Mouse (Mus musculus) liver, embryonic 14.5 days (tissue): Measurements from ENCODE around the gene Mgea5. TPM values are rescaled to one million over a fixed set of nuclear protein-coding genes. Genes with fewer than 3 reads are reported as not detected.

Experiments
- ATAC-seq: fragments of 200-750 bp; cut with Nextera tagmentation; 2 replicates; pipeline ENCODE4 v1.8.0; 2017; ENCODE audit warnings: moderate number of reproducible peaks, mild to moderate bottlenecking, moderate library complexity; ENCODE audit not compliant: insufficient read depth
- DNase-seq, 3 experiments: peaks; one replicate each; pipeline ENCODE4 v3.0.0-alpha.2; 2012 to 2013; ENCODE audit warnings: low read depth in 3 of 3, low spot score in 3 of 3
- H3K27ac ChIP-seq: fragments of 300-500 bp; sonication (generic); 2 replicates; pipeline ENCODE4 v1.5.1; 2014; ENCODE audit warnings: moderate library complexity, mild to moderate bottlenecking, control low read depth, inconsistent platforms
- H3K27me3 ChIP-seq: fragments of 300-500 bp; sonication (generic); 2 replicates; pipeline ENCODE4 v1.6.1; 2014; ENCODE audit warnings: mild to moderate bottlenecking, low read length, moderate library complexity; ENCODE audit not compliant: control insufficient read depth, insufficient read depth
- H3K36me3 ChIP-seq: fragments of 300-500 bp; sonication (generic); replicated peaks from 2 replicates; pipeline ENCODE4 v1.6.1; 2014; ENCODE audit warnings: low read depth; ENCODE audit not compliant: control insufficient read depth, insufficient read depth
- H3K4me1 ChIP-seq, 2 experiments: fragments of 200-500 bp in 1 of 2; fragments of 300-500 bp in 1 of 2; sonication (generic) in 1 of 2; replicated peaks; 2 replicates each; pipeline ENCODE4 v1.6.1; 2012 to 2014; ENCODE audit warnings: antibody characterized with exemption in 1 of 2, inconsistent platforms in 1 of 2, low read length in 1 of 2; ENCODE audit not compliant: control insufficient read depth in 2 of 2, insufficient read depth in 2 of 2
- H3K4me2 ChIP-seq: fragments of 300-500 bp; sonication (generic); 2 replicates; pipeline ENCODE4 v1.6.1; 2014; ENCODE audit warnings: low read depth, mild to moderate bottlenecking, control low read depth, moderate library complexity
- H3K4me3 ChIP-seq, 2 experiments: fragments of 200-500 bp in 1 of 2; fragments of 300-500 bp in 1 of 2; sonication (generic) in 1 of 2; 2 replicates each; pipeline ENCODE4 v1.5.1; 2012 to 2014; ENCODE audit warnings: low read depth in 2 of 2, low read length in 2 of 2, mild to moderate bottlenecking in 2 of 2, control low read depth in 1 of 2, inconsistent platforms in 1 of 2, moderate library complexity in 1 of 2; ENCODE audit not compliant: insufficient read depth in 1 of 2
- H3K9ac ChIP-seq: fragments of 300-500 bp; sonication (generic); replicated peaks from 2 replicates; pipeline ENCODE4 v1.6.1; 2014; ENCODE audit warnings: mild to moderate bottlenecking, control low read depth, moderate library complexity
- H3K9me3 ChIP-seq: fragments of 300-500 bp; sonication (generic); 2 replicates; pipeline ENCODE4 v1.6.1; 2016; ENCODE audit warnings: low read length, mixed read lengths; ENCODE audit not compliant: control insufficient read depth
- CTCF ChIP-seq: IDR thresholded peaks from 2 replicates; pipeline ENCODE4 v1.5.1; 2016; ENCODE audit warnings: antibody characterized with exemption, low read depth, control low read depth
- EP300 ChIP-seq: IDR thresholded peaks from 2 replicates; pipeline ENCODE4 v1.6.1; 2016; ENCODE audit warnings: antibody characterized with exemption, low read depth
- WGBS: fragments of 180-500 bp; shearing (Covaris S2); extraction: QIAGEN DNeasy Blood & Tissue Kit; methylation state at CpG from one replicate; pipeline ENCODE4 v1.1.7; 2014; ENCODE audit not compliant: insufficient replicate concordance; 5-methylcytosine and 5-hydroxymethylcytosine counted together
- polyA plus RNA-seq, 2 experiments: library from polyadenylated mRNA; depleted of rRNA in 1 of 2; stranded (reverse) in 1 of 2; unstranded in 1 of 2; fragments of >200 nt; fragmentation: Nextera tagmentation in 1 of 2; extraction: Ambion mirVana in 1 of 2; gene quantifications; 2 replicates each; pipeline versions ENCODE4 v1.2.1 to v1.2.3; 2012 to 2014

Mgea5 gene
- polyA plus RNA-seq, 2 experiments = 15.0 to 25.2 TPM

DNA sequence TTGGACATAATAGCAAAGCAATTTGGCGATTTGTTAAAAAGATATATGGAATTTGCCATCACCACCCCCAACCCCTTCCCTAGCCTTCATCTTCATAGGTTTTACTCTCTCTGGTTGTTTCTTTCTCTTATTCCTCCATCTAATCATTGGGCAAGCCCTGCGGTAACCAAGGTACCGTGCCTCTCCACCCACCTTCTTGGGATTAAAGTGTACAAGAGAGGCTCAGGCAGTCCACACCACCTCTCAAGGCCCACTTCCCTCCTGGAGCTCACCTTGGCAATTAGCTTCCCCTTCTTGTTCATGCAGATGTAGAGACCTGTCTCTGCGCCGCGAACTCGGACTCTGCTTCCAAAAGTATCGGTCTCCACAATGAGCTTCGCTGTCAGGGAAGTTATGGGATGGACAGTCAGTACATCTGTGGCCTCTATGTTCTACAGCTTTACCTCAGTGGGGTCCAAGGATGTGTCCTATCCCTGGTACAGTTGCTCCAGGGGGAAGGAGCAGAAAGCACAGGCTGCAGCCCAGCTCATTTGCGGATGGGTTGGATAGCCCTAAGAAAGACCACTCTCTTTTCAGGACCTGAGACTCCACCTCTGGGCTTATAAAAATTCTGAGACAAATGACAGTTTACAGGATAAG lies 45.7 kb downstream of the Mgea5 start:
- DNase-seq (no peak), ATAC-seq (no peak)
- Histone ChIP-seq H3K4me2 (no peak overlapping the region), H3K27ac (no peak overlapping the region), H3K36me3 (no peaks in the 10 kb centered on the region), H3K27me3 (peaks cover 84% of the 10 kb centered on the region), H3K9ac (no peak overlapping the region), H3K4me3 (no peak overlapping the region), H3K9me3 (no peaks in the 10 kb centered on the region), H3K4me1 (peaks cover 0 to 2% of the 10 kb centered on the region in 2 experiments; a peak in 1 of 4 replicates)
- 75% methylated on average over 10 of the region's 10 CpGs for WGBS
- TF ChIP-seq CTCF (no peak), EP300 (no peak)

DNA sequence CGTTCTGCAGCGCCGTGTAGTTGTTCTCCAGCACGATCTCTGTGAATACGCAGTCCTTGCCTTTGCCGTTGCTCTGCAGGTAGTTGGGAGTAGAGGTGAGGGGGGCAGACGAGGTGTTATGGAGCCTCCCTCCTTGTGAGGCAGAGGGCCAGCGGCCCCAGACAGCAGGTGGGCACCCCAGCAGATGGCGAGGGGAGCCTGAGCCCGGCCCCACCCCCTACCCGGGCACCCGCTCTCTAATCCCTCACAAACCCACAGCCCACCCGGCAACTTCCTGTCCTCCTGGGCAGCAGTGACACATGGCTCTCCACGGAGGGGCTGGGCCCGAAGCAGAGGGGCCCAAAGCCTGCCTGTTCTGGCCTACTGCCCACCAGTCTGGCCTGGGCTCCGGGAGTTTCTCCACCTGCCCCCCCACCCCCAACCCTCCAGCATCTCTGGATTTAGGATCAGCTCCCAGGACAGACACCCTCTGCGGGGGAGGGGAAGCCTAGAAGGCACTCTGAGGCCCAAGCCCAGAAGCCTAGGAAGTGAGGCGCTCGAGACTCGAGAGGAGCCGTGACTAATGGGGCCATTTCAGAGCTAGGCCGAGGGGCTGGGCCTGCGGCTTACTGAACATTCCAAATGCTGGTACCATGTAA lies 46.3 kb downstream of the Mgea5 start:
- peaks cover 80% of the 10 kb centered on the region for H3K27me3 ChIP-seq
- no peak overlapping the region for H3K4me3 ChIP-seq

DNA sequence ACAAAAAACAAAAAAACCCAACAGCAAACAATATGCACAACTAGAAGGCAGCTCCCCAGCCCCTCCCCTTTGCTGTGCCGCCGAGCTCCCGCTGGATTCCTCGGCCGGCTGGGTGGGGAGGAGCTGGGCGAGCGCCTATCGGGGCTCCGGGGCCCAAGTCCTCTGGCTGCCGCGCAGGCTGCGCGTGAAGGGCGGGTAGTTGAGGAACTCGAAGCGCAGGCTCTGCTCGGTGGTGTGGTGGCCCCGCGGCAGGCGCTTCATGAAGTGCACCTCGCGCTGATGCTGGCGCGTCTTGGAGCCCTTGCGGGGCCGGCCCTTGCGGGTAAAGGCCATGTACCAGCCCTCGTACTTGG lies 46.8 kb downstream of the Mgea5 start:
- Histone ChIP-seq H3K4me1 (peaks cover 0 to 2% of the 10 kb centered on the region in 2 experiments; a peak in 1 of 4 replicates), H3K9me3 (no peaks in the 10 kb centered on the region), H3K27me3 (peaks cover 75% of the 10 kb centered on the region), H3K9ac (no peak overlapping the region), H3K4me3 (no peak overlapping the region), H3K36me3 (no peaks in the 10 kb centered on the region), H3K4me2 (no peak overlapping the region; the same call in 1 of the 2 replicates), H3K27ac (no peak overlapping the region)
- WGBS = under 1% methylated on average over 28 of the region's 28 CpGs
- DNase-seq (peak in 1 of 3 experiments; percentile 24), ATAC-seq (peak; percentile 39; the same call in 1 of the 2 replicates)
- TF ChIP-seq EP300 = no peak
- TF ChIP-seq CTCF = no peak

More for the DNA sequence above, 46.3 kb downstream of the Mgea5 start:
- Histone ChIP-seq H3K36me3 (no peaks in the 10 kb centered on the region), H3K9ac (no peak overlapping the region), H3K4me1 (peaks cover 0 to 2% of the 10 kb centered on the region in 2 experiments; a peak in 1 of 4 replicates), H3K4me2 (no peak overlapping the region; the same call in 1 of the 2 replicates), H3K9me3 (no peaks in the 10 kb centered on the region), H3K27ac (no peak overlapping the region)
- 22% methylated on average over 23 of the region's 23 CpGs for WGBS
- no peak for DNase-seq
- ATAC-seq = no peak
- no peak for TF ChIP-seq EP300

DNA sequence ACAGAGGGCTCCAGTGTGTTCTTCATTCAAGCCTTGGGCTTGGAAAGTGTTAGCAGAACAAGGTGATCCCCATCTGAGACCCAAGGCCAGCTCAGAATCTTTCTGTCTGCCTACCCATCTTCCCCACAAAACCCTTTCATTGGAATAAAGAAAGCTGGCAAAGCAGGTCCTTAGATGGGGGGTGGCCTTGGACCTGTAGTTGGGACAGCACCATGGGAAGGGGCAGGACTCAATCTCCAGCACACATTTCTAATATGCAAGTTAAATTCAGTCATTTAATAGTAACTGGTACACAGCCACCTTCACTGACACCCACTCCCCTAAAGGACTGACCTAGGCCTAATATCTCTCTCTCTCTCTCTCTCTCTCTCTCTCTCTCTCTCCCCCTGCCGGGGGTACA lies 47.4 kb downstream of the Mgea5 start:
- H3K9ac ChIP-seq = no peak overlapping the region
- ATAC-seq = no peak
- TF ChIP-seq EP300 (no peak), CTCF (no peak)
- peaks cover 0 to 2% of the 10 kb centered on the region in 2 experiments; a peak in 1 of 4 replicates for H3K4me1 ChIP-seq
- peaks cover 69% of the 10 kb centered on the region for H3K27me3 ChIP-seq
- H3K4me3 ChIP-seq = no peak overlapping the region
- H3K9me3 ChIP-seq = no peaks in the 10 kb centered on the region
- no peak overlapping the region for H3K4me2 ChIP-seq
- no peak for DNase-seq
- no peak overlapping the region for H3K27ac ChIP-seq
- H3K36me3 ChIP-seq = no peaks in the 10 kb centered on the region
- WGBS = 31% methylated on average over 1 of the region's 1 CpGs

DNA sequence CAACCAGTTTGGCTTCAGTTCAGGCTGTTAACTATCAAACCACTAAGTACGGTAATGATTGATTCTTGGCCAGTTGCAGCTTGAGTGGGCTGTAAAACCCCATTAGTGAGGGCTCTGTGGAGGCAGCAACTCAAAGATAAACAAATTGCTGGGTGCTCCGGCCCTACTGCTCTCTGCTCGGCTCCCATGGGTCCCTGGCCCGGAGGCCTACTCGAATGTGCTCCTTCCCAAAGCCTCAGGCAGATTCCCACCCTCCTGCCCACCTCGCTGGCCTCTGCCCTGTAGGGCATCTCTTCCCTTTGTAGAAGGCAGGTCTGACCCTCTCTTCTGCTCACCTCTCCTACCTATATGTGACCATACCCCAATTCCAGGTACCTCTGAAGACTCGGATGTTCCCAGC lies 48.9 kb downstream of the Mgea5 start:
- no peak for TF ChIP-seq CTCF
- TF ChIP-seq EP300 = no peak
- H3K4me2 ChIP-seq = no peak overlapping the region
- H3K9ac ChIP-seq = no peak overlapping the region
- no peaks in the 10 kb centered on the region for H3K36me3 ChIP-seq
- DNase-seq (no peak), ATAC-seq (no peak)
- no peak overlapping the region for H3K4me3 ChIP-seq
- WGBS = 47% methylated on average over 7 of the region's 7 CpGs
- H3K27me3 ChIP-seq = peaks cover 54% of the 10 kb centered on the region
- no peaks in the 10 kb centered on the region for H3K9me3 ChIP-seq
- H3K4me1 ChIP-seq = peaks cover 0 to 2% of the 10 kb centered on the region in 2 experiments; a peak in 1 of 4 replicates
- no peak overlapping the region for H3K27ac ChIP-seq
